Mouse (Mus musculus) heart, postnatal 0 days (tissue): ENCODE data around the gene Ttc21a. TPM values are rescaled to one million over a fixed set of nuclear protein-coding genes. Genes with fewer than 3 reads are reported as not detected.
A peak's percentile ranks its signal among the peaks of the same experiment; 100 is the strongest.
"Not testable (repeated sequence)": the region's sequence is repeated elsewhere in the genome, so short reads cannot be mapped to it uniquely, and the experiment has no call there.

Experiments
- ATAC-seq: fragments of 200-750 bp; cut with Nextera tagmentation; 2 replicates; pipeline ENCODE4 v1.8.0; 2017; ENCODE audit warnings: low read depth, moderate number of reproducible peaks, moderate library complexity; ENCODE audit not compliant: insufficient read depth
- DNase-seq: peaks from one replicate; pipeline ENCODE4 v3.0.0-alpha.2; 2016; ENCODE audit warnings: low spot score
- H3K27ac ChIP-seq: fragments of 300-500 bp; sonication (generic); 2 replicates; pipeline ENCODE4 v1.5.1; 2014; ENCODE audit warnings: low read depth, mild to moderate bottlenecking
- H3K27me3 ChIP-seq: fragments of 300-500 bp; sonication (generic); 2 replicates; pipeline ENCODE4 v1.6.1; 2014; ENCODE audit warnings: low read length, mixed read lengths; ENCODE audit not compliant: control insufficient read depth, insufficient read depth
- H3K36me3 ChIP-seq: fragments of 300-500 bp; sonication (generic); replicated peaks from 2 replicates; pipeline ENCODE4 v1.6.1; 2014; ENCODE audit warnings: low read length, mixed read lengths; ENCODE audit not compliant: control insufficient read depth, insufficient read depth
- H3K4me1 ChIP-seq: fragments of 300-500 bp; sonication (generic); 2 replicates; pipeline ENCODE4 v1.6.1; 2014; ENCODE audit warnings: antibody characterized with exemption; ENCODE audit not compliant: control insufficient read depth, insufficient read depth
- H3K4me2 ChIP-seq: fragments of 300-500 bp; sonication (generic); 2 replicates; pipeline ENCODE4 v1.6.1; 2014; ENCODE audit warnings: low read depth, mild to moderate bottlenecking, low read length, moderate library complexity
- H3K4me3 ChIP-seq: fragments of 300-500 bp; sonication (generic); 2 replicates; pipeline ENCODE4 v1.5.1; 2014; ENCODE audit warnings: low read depth, low read length
- H3K9ac ChIP-seq: fragments of 300-500 bp; sonication (generic); replicated peaks from 2 replicates; pipeline ENCODE4 v1.6.1; 2014; ENCODE audit warnings: low read depth, low read length, mixed read lengths
- H3K9me3 ChIP-seq: fragments of 300-500 bp; sonication (generic); replicated peaks from 2 replicates; pipeline ENCODE4 v1.6.1; 2016; ENCODE audit warnings: low read length; ENCODE audit not compliant: control insufficient read depth
- CTCF ChIP-seq: IDR thresholded peaks from 2 replicates; pipeline ENCODE4 v1.5.1; 2016; ENCODE audit warnings: antibody characterized with exemption, control low read depth, low read depth
- EP300 ChIP-seq: IDR thresholded peaks from 2 replicates; pipeline ENCODE4 v1.6.1; 2016; ENCODE audit warnings: antibody characterized with exemption, low read depth
- WGBS: fragments of 180-500 bp; shearing (Covaris S2); extraction: QIAGEN DNeasy Blood & Tissue Kit; methylation state at CpG from one replicate; pipeline ENCODE4 v1.1.7; 2014; 5-methylcytosine and 5-hydroxymethylcytosine counted together
- polyA plus RNA-seq: library from polyadenylated mRNA; unstranded; fragments of >200 nt; fragmentation: Nextera tagmentation; extraction: Ambion mirVana; gene quantifications from 2 replicates; pipeline ENCODE4 v1.2.1, GENCODE M21; 2015
- total RNA-seq: library from RNA; depleted of rRNA; stranded (reverse); fragments of >200 nt; gene quantifications from 2 replicates; pipeline ENCODE4 v1.2.3, GENCODE M21; 2014; ENCODE audit warnings: low replicate concordance

Ttc21a gene
- total and polyA plus RNA-seq, 2 experiments from 2014 or later = 0.07 TPM; not detected in 1

GRCm38 (mm10) chr9:120009226-120009841 lies 71.9 kb downstream of the Ttc21a start:
- Histone ChIP-seq H3K27me3 (no peaks in the 10 kb centered on the region), H3K4me2 (no peak overlapping the region), H3K4me1 (peaks cover 4% of the 10 kb centered on the region; the same call in 1 of the 2 replicates), H3K36me3 (peaks cover 15% of the 10 kb centered on the region), H3K9me3 (no peaks in the 10 kb centered on the region), H3K4me3 (no peak overlapping the region), H3K27ac (no peak overlapping the region), H3K9ac (no peak overlapping the region)
- DNase-seq (no peak), ATAC-seq (no peak)
- TF ChIP-seq EP300 (no peak), CTCF (no peak)
- WGBS = 81% methylated on average over 7 of the region's 7 CpGs

DNA sequence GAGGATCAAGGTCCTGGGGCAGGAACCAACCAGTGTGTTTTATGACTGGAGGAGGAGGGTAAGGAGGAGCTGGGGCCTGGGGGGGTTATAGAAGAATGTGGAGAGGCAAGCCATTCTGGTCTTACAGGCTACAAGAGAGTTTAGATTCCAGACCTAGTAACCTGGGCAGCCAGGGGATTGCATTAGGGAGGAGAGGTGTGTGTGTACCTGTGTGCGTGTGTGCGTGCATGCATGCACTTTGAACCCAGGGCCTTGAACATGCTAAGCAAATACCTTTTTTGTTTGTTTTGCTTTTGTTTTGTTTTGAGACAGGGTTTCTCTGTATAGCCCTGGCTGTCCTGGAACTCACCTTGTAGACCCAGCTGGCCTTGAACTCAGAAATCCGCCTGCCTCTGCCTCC lies 72.5 kb downstream of the Ttc21a start:
- 100% methylated on average over 3 of the region's 3 CpGs for WGBS
- Histone ChIP-seq H3K9me3 (no peaks in the 10 kb centered on the region), H3K27ac (no peak overlapping the region), H3K9ac (no peak overlapping the region), H3K4me3 (no peak overlapping the region), H3K27me3 (no peaks in the 10 kb centered on the region), H3K36me3 (peaks cover 20% of the 10 kb centered on the region), H3K4me2 (no peak overlapping the region), H3K4me1 (peaks cover 9% of the 10 kb centered on the region; the same call in 1 of the 2 replicates)
- DNase-seq = no peak
- ATAC-seq = no peak
- TF ChIP-seq EP300 = no peak
- no peak for TF ChIP-seq CTCF

- WGBS = 2% methylated on average over 52 of the region's 60 CpGs
- peak; percentile 89 for DNase-seq
- H3K27me3 ChIP-seq = no peaks in the 10 kb centered on the region
- H3K4me1 ChIP-seq = peaks cover 18% of the 10 kb centered on the region; the same call in 1 of the 2 replicates
- peak overlapping the region; percentile 96 for H3K27ac ChIP-seq
- peak overlapping the region; percentile 74 for H3K4me2 ChIP-seq
- TF ChIP-seq CTCF (no peak), EP300 (peak; percentile 94)
- H3K4me3 ChIP-seq = peak overlapping the region; percentile 41
- peak; percentile 92 for ATAC-seq
- no peaks in the 10 kb centered on the region for H3K9me3 ChIP-seq
- peaks cover 31% of the 10 kb centered on the region for H3K36me3 ChIP-seq
- 0 out of 2 replicates have a peak overlapping the region, but pooled peaks have one; percentile 34 for H3K9ac ChIP-seq
These were observed 73.5 kb downstream of the Ttc21a start for GRCm38 (mm10) chr9:120010781-120011511.

GRCm38 (mm10) chr9:120011533-120011932 lies 74.1 kb downstream of the Ttc21a start:
- Histone ChIP-seq H3K4me3 (peak overlapping the region; percentile 41), H3K36me3 (peaks cover 37% of the 10 kb centered on the region), H3K4me1 (peaks cover 18% of the 10 kb centered on the region; the same call in 1 of the 2 replicates), H3K4me2 (peak overlapping the region; percentile 74), H3K9me3 (no peaks in the 10 kb centered on the region), H3K27me3 (no peaks in the 10 kb centered on the region), H3K9ac (0 out of 2 replicates have a peak overlapping the region, but pooled peaks have one; percentile 34), H3K27ac (peak overlapping the region; percentile 96)
- DNase-seq (peak; percentile 95), ATAC-seq (peak; percentile 80)
- WGBS = 2% methylated on average over 10 of the region's 10 CpGs
- TF ChIP-seq EP300 (no peak; the same call in 1 of the 2 replicates), CTCF (peak; percentile 74)

DNA sequence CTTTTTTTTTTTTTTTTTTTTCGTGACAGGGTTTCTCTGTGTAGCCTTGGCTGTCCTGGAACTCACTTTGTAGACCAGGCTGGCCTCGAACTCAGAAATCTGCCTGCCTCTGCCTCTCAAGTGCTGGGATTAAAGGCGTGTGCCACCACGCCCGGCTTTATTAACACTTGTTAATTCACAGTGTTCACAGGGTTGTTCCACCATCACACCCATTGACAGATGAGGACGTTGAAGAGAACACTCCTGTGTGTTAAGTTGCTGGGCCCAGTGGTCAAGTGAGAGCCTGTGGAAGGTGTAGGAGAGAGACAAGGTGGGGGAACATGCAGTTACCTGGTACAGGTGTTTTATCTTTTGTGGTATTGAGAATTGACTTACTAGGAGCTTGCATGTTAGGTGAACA lies 74.8 kb downstream of the Ttc21a start:
- H3K27me3 ChIP-seq, DNase-seq, H3K4me2 ChIP-seq, H3K9me3 ChIP-seq, H3K4me3 ChIP-seq, ATAC-seq, H3K9ac ChIP-seq: not testable (repeated sequence)
- peaks cover 18% of the 10 kb centered on the region; the same call in 1 of the 2 replicates for H3K4me1 ChIP-seq
- 75% methylated on average over 6 of the region's 6 CpGs for WGBS
- peaks cover 43% of the 10 kb centered on the region for H3K36me3 ChIP-seq
- H3K27ac ChIP-seq = peak overlapping the region; percentile 96
